ENCODE assay signal across 11 mouse cellular contexts in genomic region chr17:28234641-28235040, GRCm38 (mm10). TPM values are rescaled to one million over a fixed set of nuclear protein-coding genes. Genes with fewer than 3 reads are reported as not detected.
DNase-seq lines count a peak whose midpoint lies in the region; ATAC-seq and TF ChIP-seq lines count a peak whose summit lies in the region.
"Had no signal": no experiment of that assay in that cellular context is flagged by ENCODE, and none has a peak within 500 bp of the region (broad histone marks: within the 10 kb centered on the region; RNA-seq: fewer than 3 reads in every experiment).

No protein-coding gene starts in this region.

- DNase-seq in embryonic facial prominence, embryonic 10.5 days (ENCODE audit: low spot score), result no peak
- DNase-seq in liver, embryonic 11.5 days (ENCODE audit: low spot score), result no peak
- DNase-seq in liver, result no peak
- no peak for DNase-seq in adrenal gland, adult (ENCODE audit: inconsistent age in 2 of 2, low spot score in 1 of 2)

- 77% methylated on average over 5 of the region's 5 CpGs for WGBS in embryonic facial prominence, embryonic 12.5 days
- 90% methylated on average over 5 of the region's 5 CpGs for WGBS in embryonic facial prominence, embryonic 10.5 days
- WGBS in liver, embryonic 11.5 days, result 82% methylated on average over 5 of the region's 5 CpGs
- WGBS in neural tube, embryonic 15.5 days, result 86% methylated on average over 5 of the region's 5 CpGs
- WGBS in forebrain, embryonic 16.5 days, result 85% methylated on average over 5 of the region's 5 CpGs

- no peak overlapping the region for H3K4me3 ChIP-seq in embryonic facial prominence, embryonic 12.5 days
- H3K4me3 ChIP-seq in embryonic facial prominence, embryonic 10.5 days, result no peak overlapping the region
- H3K4me3 ChIP-seq in liver, embryonic 11.5 days (ENCODE audit: low read depth, low read length), result no peak overlapping the region
- H3K4me3 ChIP-seq in embryonic fibroblast, embryonic 13.5 days (ENCODE audit: insufficient read depth, low read length), result peak overlapping the region; percentile 17; the same call in 1 of the 2 replicates
- no peak overlapping the region for H3K4me3 ChIP-seq in neural tube, embryonic 15.5 days (replicated peaks)
- no peak overlapping the region for H3K4me3 ChIP-seq in forebrain, embryonic 16.5 days (replicated peaks; ENCODE audit: low read length)
- H3K4me3 ChIP-seq: left cerebral cortex, adult 2 months had no signal

- H3K36me3 ChIP-seq in embryonic facial prominence, embryonic 12.5 days, result peaks cover 13% of the 10 kb centered on the region; the same call in 1 of the 2 replicates
- H3K36me3 ChIP-seq in embryonic facial prominence, embryonic 10.5 days (replicated peaks), result peaks cover 25% of the 10 kb centered on the region
- peaks cover 8% of the 10 kb centered on the region for H3K36me3 ChIP-seq in liver, embryonic 11.5 days (ENCODE audit: control insufficient read depth, insufficient read depth, low read length)
- no peaks in the 10 kb centered on the region for H3K36me3 ChIP-seq in neural tube, embryonic 15.5 days
- no peaks in the 10 kb centered on the region for H3K36me3 ChIP-seq in forebrain, embryonic 16.5 days (ENCODE audit: control insufficient read depth, insufficient read depth)

- H3K27me3 ChIP-seq in embryonic facial prominence, embryonic 12.5 days, result no peaks in the 10 kb centered on the region
- peaks cover 10% of the 10 kb centered on the region for H3K27me3 ChIP-seq in embryonic facial prominence, embryonic 10.5 days (replicated peaks; ENCODE audit: low read depth, poor library complexity, severe bottlenecking)
- no peaks in the 10 kb centered on the region for H3K27me3 ChIP-seq in liver, embryonic 11.5 days (replicated peaks; ENCODE audit: control insufficient read depth, insufficient read depth, low read length)
- H3K27me3 ChIP-seq in neural tube, embryonic 15.5 days (replicated peaks), result no peaks in the 10 kb centered on the region
- no peaks in the 10 kb centered on the region for H3K27me3 ChIP-seq in forebrain, embryonic 16.5 days (replicated peaks; ENCODE audit: control insufficient read depth, insufficient read depth, low read length)

- no peak overlapping the region for H3K27ac ChIP-seq in embryonic facial prominence, embryonic 12.5 days
- no peak overlapping the region for H3K27ac ChIP-seq in embryonic facial prominence, embryonic 10.5 days (replicated peaks)
- H3K27ac ChIP-seq in liver, embryonic 11.5 days (ENCODE audit: low read depth, low read length), result 0 out of 2 replicates have a peak overlapping the region, but pooled peaks have one; percentile 8
- H3K27ac ChIP-seq in embryonic fibroblast, embryonic 13.5 days (ENCODE audit: insufficient read depth, low read length), result no peak overlapping the region
- no peak overlapping the region for H3K27ac ChIP-seq in neural tube, embryonic 15.5 days (replicated peaks)
- H3K27ac ChIP-seq in forebrain, embryonic 16.5 days (ENCODE audit: low read length), result no peak overlapping the region
- H3K27ac ChIP-seq: macrophage had no signal

- H3K4me2 ChIP-seq in embryonic facial prominence, embryonic 12.5 days (replicated peaks), result peak overlapping the region; percentile 63; the same call in 1 of the 2 replicates
- H3K4me2 ChIP-seq in liver, embryonic 11.5 days, result peak overlapping the region; percentile 78
- peak overlapping the region; percentile 92 for H3K4me2 ChIP-seq in neural tube, embryonic 15.5 days
- no peak overlapping the region for H3K4me2 ChIP-seq in forebrain, embryonic 16.5 days (ENCODE audit: low read length)

- H3K4me1 ChIP-seq in embryonic facial prominence, embryonic 12.5 days, result peaks cover 10% of the 10 kb centered on the region; the same call in 1 of the 2 replicates
- H3K4me1 ChIP-seq in embryonic facial prominence, embryonic 10.5 days, result peaks cover 29% of the 10 kb centered on the region
- H3K4me1 ChIP-seq in liver, embryonic 11.5 days (replicated peaks; ENCODE audit: control insufficient read depth, insufficient read depth, low read length), result peaks cover 34% of the 10 kb centered on the region
- peaks cover 5% of the 10 kb centered on the region; the same call in 1 of the 2 replicates for H3K4me1 ChIP-seq in embryonic fibroblast, embryonic 13.5 days (ENCODE audit: control insufficient read depth, insufficient read depth, low read length)
- peaks cover 40% of the 10 kb centered on the region for H3K4me1 ChIP-seq in neural tube, embryonic 15.5 days
- H3K4me1 ChIP-seq in forebrain, embryonic 16.5 days (replicated peaks; ENCODE audit: control insufficient read depth, insufficient read depth, low read length), result peaks cover 5% of the 10 kb centered on the region

- H3K9me3 ChIP-seq in embryonic facial prominence, embryonic 12.5 days, result no peaks in the 10 kb centered on the region
- H3K9me3 ChIP-seq in embryonic facial prominence, embryonic 10.5 days, result no peaks in the 10 kb centered on the region
- H3K9me3 ChIP-seq in liver, embryonic 11.5 days (ENCODE audit: control insufficient read depth, low read length), result no peaks in the 10 kb centered on the region
- no peaks in the 10 kb centered on the region for H3K9me3 ChIP-seq in neural tube, embryonic 15.5 days (replicated peaks)
- no peaks in the 10 kb centered on the region for H3K9me3 ChIP-seq in forebrain, embryonic 16.5 days (ENCODE audit: control insufficient read depth, low read length)

- H3K9ac ChIP-seq in embryonic facial prominence, embryonic 12.5 days, result no peak overlapping the region
- peak overlapping the region; percentile 49; the same call in 1 of the 2 replicates for H3K9ac ChIP-seq in liver, embryonic 11.5 days (ENCODE audit: low read depth, low read length)
- no peak overlapping the region for H3K9ac ChIP-seq in neural tube, embryonic 15.5 days (replicated peaks)
- H3K9ac ChIP-seq in forebrain, embryonic 16.5 days (replicated peaks; ENCODE audit: low read depth, low read length), result no peak overlapping the region

- TF ChIP-seq POLR2A in embryonic fibroblast, embryonic 13.5 days (IDR thresholded peaks at IDR 0.05; ENCODE audit: low read depth, low read length), result no peak

- TF ChIP-seq CTCF in embryonic fibroblast, embryonic 13.5 days (IDR thresholded peaks at IDR 0.05; ENCODE audit: borderline replicate concordance, insufficient read depth, low read length), result no peak

- ATAC-seq in embryonic facial prominence, embryonic 12.5 days (ENCODE audit: insufficient number of reproducible peaks, insufficient read depth, low FRiP score, low TSS enrichment), result no peak
- ATAC-seq in liver, embryonic 11.5 days (replicated peaks; ENCODE audit: low FRiP score), result no peak
- ATAC-seq in neural tube, embryonic 15.5 days (ENCODE audit: low FRiP score), result no peak
- no peak for ATAC-seq in forebrain, embryonic 16.5 days
- ATAC-seq: intestine, embryonic 16.5 days had no signal

RNA-seq across cellular contexts. Expression of gene Ppard, which starts 2.1 kb away (rescaled TPM):
- polyA plus RNA-seq in embryonic facial prominence, embryonic 12.5 days (2016; fragmentation: Nextera tagmentation; extraction: Ambion mirVana), result 2.5 and 3.2 TPM in 2 replicates
- polyA plus RNA-seq in embryonic facial prominence, embryonic 10.5 days (2016; fragmentation: Nextera tagmentation; extraction: Ambion mirVana), result 1.4 and 1.9 TPM in 2 replicates
- 1.6 and 2.3 TPM in 2 replicates for polyA plus RNA-seq in liver, embryonic 11.5 days (2014; fragmentation: Nextera tagmentation; extraction: Ambion mirVana)
- 31.6 and 36.1 TPM in 2 replicates for polyA plus RNA-seq in embryonic fibroblast, embryonic 13.5 days (2011; ENCODE audit: insufficient read length, low read depth, missing spikeins)
- polyA plus RNA-seq in neural tube, embryonic 15.5 days (2015; fragmentation: Nextera tagmentation; extraction: Ambion mirVana), result 1.3 and 1.7 TPM in 2 replicates
- polyA plus RNA-seq in forebrain, embryonic 16.5 days (2015; fragmentation: Nextera tagmentation; extraction: Ambion mirVana), result 1.2 and 1.3 TPM in 2 replicates

RNA-seq across cellular contexts. Expression of gene Def6, which starts 27.1 kb away (rescaled TPM):
- 9.0 and 9.2 TPM in 2 replicates for polyA plus RNA-seq in embryonic facial prominence, embryonic 12.5 days (2016; fragmentation: Nextera tagmentation; extraction: Ambion mirVana)
- 3.4 and 3.7 TPM in 2 replicates for polyA plus RNA-seq in embryonic facial prominence, embryonic 10.5 days (2016; fragmentation: Nextera tagmentation; extraction: Ambion mirVana)
- 24.1 and 27.3 TPM in 2 replicates for polyA plus RNA-seq in liver, embryonic 11.5 days (2014; fragmentation: Nextera tagmentation; extraction: Ambion mirVana)
- polyA plus RNA-seq in embryonic fibroblast, embryonic 13.5 days (2011; ENCODE audit: insufficient read length, low read depth, missing spikeins), result 26.2 and 26.5 TPM in 2 replicates
- 8.6 and 24.0 TPM in 2 replicates for polyA plus RNA-seq in neural tube, embryonic 15.5 days (2015; fragmentation: Nextera tagmentation; extraction: Ambion mirVana)
- polyA plus RNA-seq in forebrain, embryonic 16.5 days (2015; fragmentation: Nextera tagmentation; extraction: Ambion mirVana), result 4.5 and 4.6 TPM in 2 replicates

RNA-seq across cellular contexts. Expression of gene Zfp523, which starts 57.7 kb away (rescaled TPM):
- 51.9 and 52.8 TPM in 2 replicates for polyA plus RNA-seq in embryonic facial prominence, embryonic 12.5 days (2016; fragmentation: Nextera tagmentation; extraction: Ambion mirVana)
- 32.8 and 35.9 TPM in 2 replicates for polyA plus RNA-seq in embryonic facial prominence, embryonic 10.5 days (2016; fragmentation: Nextera tagmentation; extraction: Ambion mirVana)
- 13.3 and 14.6 TPM in 2 replicates for polyA plus RNA-seq in liver, embryonic 11.5 days (2014; fragmentation: Nextera tagmentation; extraction: Ambion mirVana)
- polyA plus RNA-seq in embryonic fibroblast, embryonic 13.5 days (2011; ENCODE audit: insufficient read length, low read depth, missing spikeins), result 12.8 and 15.8 TPM in 2 replicates
- 41.5 and 43.8 TPM in 2 replicates for polyA plus RNA-seq in neural tube, embryonic 15.5 days (2015; fragmentation: Nextera tagmentation; extraction: Ambion mirVana)
- polyA plus RNA-seq in forebrain, embryonic 16.5 days (2015; fragmentation: Nextera tagmentation; extraction: Ambion mirVana), result 34.4 and 40.3 TPM in 2 replicates
